Mouse (Mus musculus) embryo, embryonic 10 days (tissue): ENCODE results near the gene Adk.
A peak's percentile ranks its signal among the peaks of the same experiment; 100 is the strongest.

Experiments used
- DNase-seq: peaks from one replicate; pipeline ENCODE4 v3.0.0-alpha.2; 2015; ENCODE audit warnings: low spot score

Adk gene

GRCm38 (mm10) chr14:21052112-21052780, at the start of gene Adk, which contains the start of gene Ap3m1:
Gene Adk, plus strand, starts transcription at chr14:21052574.
Gene Ap3m1, minus strand, starts transcription at chr14:21052508.
- DNase-seq, result peak; percentile 95

- no peak for DNase-seq
Measured at GRCm38 (mm10) chr14:21013800-21014334, 38.5 kb upstream of the Adk start.

GRCm38 (mm10) chr14:21017871-21018270, 34.5 kb upstream of the Adk start:
- no peak for DNase-seq

- peak; percentile 52 for DNase-seq
Measured at GRCm38 (mm10) chr14:21018977-21019376, 33.4 kb upstream of the Adk start.

- no peak for DNase-seq
Measured at GRCm38 (mm10) chr14:21020435-21020834, 31.9 kb upstream of the Adk start.

- no peak for DNase-seq
Measured at GRCm38 (mm10) chr14:21027542-21027941, 24.8 kb upstream of the Adk start.

- no peak for DNase-seq
Measured at GRCm38 (mm10) chr14:21029025-21029659, 23.2 kb upstream of the Adk start.

GRCm38 (mm10) chr14:21031783-21032511, 20.4 kb upstream of the Adk start:
- peak; percentile 73 for DNase-seq

- DNase-seq, result no peak
Measured at GRCm38 (mm10) chr14:21034271-21034670, 18.1 kb upstream of the Adk start.

- no peak for DNase-seq
Measured at GRCm38 (mm10) chr14:21034791-21035190, 17.6 kb upstream of the Adk start.

- no peak for DNase-seq
Measured at GRCm38 (mm10) chr14:21039077-21039476, 13.3 kb upstream of the Adk start.

GRCm38 (mm10) chr14:21039623-21040022, 12.8 kb upstream of the Adk start:
- DNase-seq, result no peak

- no peak for DNase-seq
Measured at GRCm38 (mm10) chr14:21047840-21048239, 4.5 kb upstream of the Adk start.

GRCm38 (mm10) chr14:21048879-21049278, 3.5 kb upstream of the Adk start:
- peak; percentile 42 for DNase-seq

- no peak for DNase-seq
Measured at GRCm38 (mm10) chr14:21050734-21051133, 1.6 kb upstream of the Adk start.

GRCm38 (mm10) chr14:21051380-21052111, 828 bp upstream of the Adk start:
- DNase-seq, result no peak

- DNase-seq, result peak; percentile 83
Measured at GRCm38 (mm10) chr14:21052781-21053130, 382 bp downstream of the Adk start.

- no peak for DNase-seq
Measured at GRCm38 (mm10) chr14:21053151-21053550, 777 bp downstream of the Adk start.

GRCm38 (mm10) chr14:21053586-21053985, 1.2 kb downstream of the Adk start:
- DNase-seq, result peak; percentile 53

- no peak for DNase-seq
Measured at GRCm38 (mm10) chr14:21058972-21059371, 6.6 kb downstream of the Adk start.

GRCm38 (mm10) chr14:21062766-21063513, 10.6 kb downstream of the Adk start:
- DNase-seq, result no peak
